Mouse (Mus musculus) hindbrain, embryonic 13.5 days (tissue): Measurements from ENCODE around the gene Ror1. TPM values are rescaled to one million over a fixed set of nuclear protein-coding genes. Genes with fewer than 3 reads are reported as not detected.

Experiments
- ATAC-seq: fragments of 200-750 bp; cut with Nextera tagmentation; 2 replicates; pipeline ENCODE4 v1.8.0; 2017; ENCODE audit warnings: moderate TSS enrichment; ENCODE audit not compliant: low FRiP score
- H3K27ac ChIP-seq: fragments of 300-500 bp; sonication (generic); 2 replicates; pipeline ENCODE4 v1.5.1; 2015; ENCODE audit warnings: inconsistent platforms, mild to moderate bottlenecking, moderate library complexity
- H3K27me3 ChIP-seq: fragments of 300-500 bp; sonication (generic); 2 replicates; pipeline ENCODE4 v1.6.1; 2015; ENCODE audit warnings: mild to moderate bottlenecking, inconsistent platforms
- H3K36me3 ChIP-seq: fragments of 300-500 bp; sonication (generic); 2 replicates; pipeline ENCODE4 v1.6.1; 2015; ENCODE audit warnings: mild to moderate bottlenecking, inconsistent platforms
- H3K4me1 ChIP-seq: fragments of 300-500 bp; sonication (generic); replicated peaks from 2 replicates; pipeline ENCODE4 v1.6.1; 2015; ENCODE audit warnings: inconsistent platforms
- H3K4me2 ChIP-seq: fragments of 300-500 bp; sonication (generic); 2 replicates; pipeline ENCODE4 v1.6.1; 2015; ENCODE audit warnings: inconsistent platforms, mild to moderate bottlenecking, moderate library complexity
- H3K4me3 ChIP-seq: fragments of 300-500 bp; sonication (generic); 2 replicates; pipeline ENCODE4 v1.5.1; 2015; ENCODE audit warnings: mild to moderate bottlenecking, inconsistent platforms
- H3K9ac ChIP-seq: fragments of 300-500 bp; sonication (generic); 2 replicates; pipeline ENCODE4 v1.6.1; 2015; ENCODE audit warnings: mild to moderate bottlenecking, inconsistent platforms
- H3K9me3 ChIP-seq: fragments of 300-500 bp; sonication (generic); 2 replicates; pipeline ENCODE4 v1.6.1; 2016; ENCODE audit warnings: inconsistent platforms
- WGBS: fragments of 180-500 bp; shearing (Covaris S2); methylation state at CpG from one replicate; pipeline ENCODE4 v1.1.7; 2015; 5-methylcytosine and 5-hydroxymethylcytosine counted together
- polyA plus RNA-seq: library from polyadenylated mRNA; unstranded; fragments of >200 nt; fragmentation: Nextera tagmentation; extraction: Ambion mirVana; gene quantifications from 2 replicates; pipeline ENCODE4 v1.2.1, GENCODE M21; 2015

Ror1 gene
- polyA plus RNA-seq, 1 experiment from 2014 or later: 1.9 TPM

DNA sequence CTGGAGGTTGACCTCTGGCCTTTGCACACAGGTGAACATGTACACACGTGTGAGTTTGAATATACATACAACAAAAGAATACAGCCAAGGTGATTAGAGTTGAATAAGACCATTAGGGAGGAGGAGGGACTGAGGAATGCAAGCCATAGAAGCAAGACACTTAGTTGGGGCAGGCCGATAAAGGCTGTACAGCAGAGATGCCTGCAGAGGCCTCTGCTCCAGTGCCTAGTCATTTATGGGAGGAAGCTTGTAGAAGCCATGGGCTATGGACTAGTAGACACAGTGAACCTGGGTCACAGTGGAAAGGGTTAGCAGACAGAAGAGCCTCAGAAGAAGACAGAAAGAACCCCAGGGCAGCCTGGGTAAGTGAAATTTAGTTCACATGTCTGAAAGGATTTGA is 155.7 kb downstream of the Ror1 start:
- no peak for ATAC-seq
- H3K9ac ChIP-seq: no peak overlapping the region
- 64% methylated on average over 2 of the region's 2 CpGs for WGBS

DNA sequence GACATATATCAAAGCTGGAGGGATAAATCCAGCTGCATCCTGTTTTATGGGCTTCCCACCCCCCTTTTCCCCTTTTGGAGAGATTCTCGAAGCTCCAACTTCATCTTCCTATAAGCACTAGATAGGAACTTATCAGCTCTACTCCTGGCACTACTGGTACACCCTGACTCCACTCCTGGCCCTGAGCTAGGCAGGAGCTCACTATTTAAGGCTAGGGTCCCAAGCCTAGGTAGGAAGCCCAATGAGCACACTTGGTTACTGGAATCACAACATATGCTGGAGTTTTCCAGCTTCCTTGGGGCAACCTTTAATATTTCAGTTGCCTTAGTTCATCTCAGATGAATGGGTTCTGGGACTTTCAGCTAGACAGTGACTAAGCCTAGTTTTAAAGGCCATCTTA is 156.5 kb downstream of the Ror1 start:
- Histone ChIP-seq H3K4me1 (no peaks in the 10 kb centered on the region), H3K9me3 (no peaks in the 10 kb centered on the region), H3K4me2 (no peak overlapping the region), H3K9ac (no peak overlapping the region), H3K4me3 (no peak overlapping the region), H3K27ac (no peak overlapping the region), H3K36me3 (no peaks in the 10 kb centered on the region), H3K27me3 (no peaks in the 10 kb centered on the region)
- 68% methylated on average over 1 of the region's 1 CpGs for WGBS
- no peak for ATAC-seq

More for the DNA sequence above, 155.7 kb downstream of the Ror1 start:
- H3K9me3 ChIP-seq: no peaks in the 10 kb centered on the region
- H3K4me1 ChIP-seq: no peaks in the 10 kb centered on the region
- no peak overlapping the region for H3K4me3 ChIP-seq
- H3K27ac ChIP-seq: no peak overlapping the region
- no peaks in the 10 kb centered on the region for H3K36me3 ChIP-seq
- H3K4me2 ChIP-seq: no peak overlapping the region
- no peaks in the 10 kb centered on the region for H3K27me3 ChIP-seq

GRCm38 (mm10) chr4:100252646-100253045 is 157.1 kb downstream of the Ror1 start:
- no peaks in the 10 kb centered on the region for H3K27me3 ChIP-seq
- ATAC-seq: no peak
- H3K4me1 ChIP-seq: no peaks in the 10 kb centered on the region
- H3K9me3 ChIP-seq: no peaks in the 10 kb centered on the region
- H3K4me3 ChIP-seq: no peak overlapping the region
- no peak overlapping the region for H3K9ac ChIP-seq
- WGBS: 82% methylated on average over 10 of the region's 10 CpGs
- H3K4me2 ChIP-seq: no peak overlapping the region
- H3K36me3 ChIP-seq: no peaks in the 10 kb centered on the region
- no peak overlapping the region for H3K27ac ChIP-seq

DNA sequence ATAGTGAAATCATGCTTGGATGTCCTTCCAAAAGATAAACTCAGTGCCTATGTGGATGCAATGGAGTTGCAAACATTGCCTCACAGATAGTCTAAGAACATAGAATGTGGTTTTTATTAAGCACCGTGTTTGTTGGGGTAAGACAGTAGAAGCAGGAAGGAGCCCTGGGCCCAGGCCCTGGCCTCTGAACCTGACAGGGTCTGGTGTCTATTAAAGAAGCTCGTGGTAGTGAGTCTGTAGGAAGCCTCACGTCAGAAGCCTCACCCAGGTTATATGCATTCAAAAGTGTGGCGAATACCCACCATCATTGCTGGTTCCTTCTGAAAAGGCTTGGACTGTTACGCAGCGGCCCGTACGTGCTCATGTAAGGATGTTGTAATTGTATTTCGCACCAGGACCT is 157.8 kb downstream of the Ror1 start:
- Histone ChIP-seq H3K9me3 (no peaks in the 10 kb centered on the region), H3K4me3 (no peak overlapping the region), H3K9ac (no peak overlapping the region), H3K36me3 (no peaks in the 10 kb centered on the region), H3K4me1 (no peaks in the 10 kb centered on the region), H3K27ac (no peak overlapping the region), H3K4me2 (no peak overlapping the region), H3K27me3 (no peaks in the 10 kb centered on the region)
- no peak for ATAC-seq
- WGBS: 77% methylated on average over 9 of the region's 9 CpGs

DNA sequence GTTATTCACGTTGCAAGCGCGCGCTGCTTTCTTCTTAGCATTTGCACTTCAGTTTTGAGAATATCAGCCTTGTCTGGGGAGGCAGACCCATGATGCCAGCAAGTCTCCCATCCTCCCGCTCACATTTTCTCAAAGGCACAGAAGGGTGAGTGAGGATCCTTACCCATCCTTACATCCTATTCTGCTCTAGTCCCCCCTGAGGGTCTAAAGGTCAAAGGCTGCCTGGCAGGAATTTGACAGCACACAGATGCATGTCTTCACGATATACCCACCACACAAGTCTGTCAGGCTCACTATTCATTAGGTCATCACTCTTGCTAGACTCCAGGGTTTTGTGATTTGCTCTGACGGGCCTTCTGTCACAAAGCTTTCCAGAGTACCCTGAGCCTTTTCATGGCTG is 158.2 kb downstream of the Ror1 start:
- H3K4me3 ChIP-seq: no peak overlapping the region
- H3K36me3 ChIP-seq: no peaks in the 10 kb centered on the region
- H3K4me2 ChIP-seq: no peak overlapping the region
- H3K9ac ChIP-seq: no peak overlapping the region
- H3K4me1 ChIP-seq: no peaks in the 10 kb centered on the region
- WGBS: 49% methylated on average over 7 of the region's 7 CpGs
- no peaks in the 10 kb centered on the region for H3K27me3 ChIP-seq
- ATAC-seq: no peak
- no peaks in the 10 kb centered on the region for H3K9me3 ChIP-seq
- H3K27ac ChIP-seq: no peak overlapping the region

DNA sequence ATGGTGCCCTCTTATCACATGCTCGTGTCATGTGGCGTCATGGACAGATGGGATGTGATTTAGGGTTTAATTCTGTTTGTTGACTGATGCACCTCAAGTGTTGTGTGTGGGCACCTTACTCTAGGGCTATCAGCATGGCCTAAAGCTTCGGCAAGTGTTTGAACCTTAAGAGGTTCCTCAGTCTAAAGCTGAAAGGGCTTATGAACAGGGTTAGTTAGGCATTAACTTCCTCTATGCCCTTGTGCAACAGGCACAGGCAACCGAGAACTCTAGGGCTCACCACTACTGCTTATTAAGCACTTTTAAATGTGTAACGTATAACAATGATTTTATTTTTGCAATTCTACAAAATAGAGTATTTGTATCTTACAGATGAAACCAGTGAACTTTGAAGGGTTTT is 162.9 kb downstream of the Ror1 start:
- Histone ChIP-seq H3K4me3 (no peak overlapping the region), H3K4me1 (no peaks in the 10 kb centered on the region), H3K36me3 (no peaks in the 10 kb centered on the region), H3K9ac (no peak overlapping the region), H3K27ac (no peak overlapping the region), H3K4me2 (no peak overlapping the region), H3K27me3 (no peaks in the 10 kb centered on the region), H3K9me3 (no peaks in the 10 kb centered on the region)
- 84% methylated on average over 5 of the region's 5 CpGs for WGBS
- ATAC-seq: no peak

DNA sequence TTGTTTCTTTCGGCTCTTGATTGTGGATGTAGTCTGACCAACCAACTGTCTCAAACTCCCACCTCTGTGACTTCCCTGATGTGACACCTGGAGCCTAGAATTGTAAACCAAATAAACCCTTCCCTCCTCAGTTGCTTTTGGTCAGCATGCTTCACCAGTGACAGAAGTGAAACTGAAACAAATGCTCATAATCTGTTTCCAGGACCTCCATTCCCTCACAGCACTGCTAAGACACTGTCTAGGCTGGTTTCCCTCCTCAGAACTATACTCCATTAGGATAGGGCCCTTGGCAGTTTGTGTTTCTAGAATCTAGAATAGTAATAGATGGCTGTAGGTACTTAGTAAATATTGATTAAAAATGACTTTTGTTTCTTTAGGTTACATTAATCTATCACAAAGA is 168.3 kb downstream of the Ror1 start:
- Histone ChIP-seq H3K27me3 (no peaks in the 10 kb centered on the region), H3K4me1 (no peaks in the 10 kb centered on the region), H3K9ac (no peak overlapping the region), H3K27ac (no peak overlapping the region), H3K36me3 (no peaks in the 10 kb centered on the region), H3K4me2 (no peak overlapping the region), H3K9me3 (no peaks in the 10 kb centered on the region), H3K4me3 (no peak overlapping the region)
- no peak for ATAC-seq
- 97% methylated on average over 1 of the region's 1 CpGs for whole genome bisulfite sequencing

- 88% methylated on average over 10 of the region's 10 CpGs for WGBS
- ATAC-seq: no peak
- Histone ChIP-seq H3K27ac (no peak overlapping the region), H3K27me3 (no peaks in the 10 kb centered on the region), H3K36me3 (no peaks in the 10 kb centered on the region), H3K9me3 (no peaks in the 10 kb centered on the region), H3K4me2 (no peak overlapping the region), H3K4me1 (no peaks in the 10 kb centered on the region), H3K4me3 (no peak overlapping the region), H3K9ac (no peak overlapping the region)
These were observed 175.6 kb downstream of the Ror1 start for GRCm38 (mm10) chr4:100271059-100271735.

DNA sequence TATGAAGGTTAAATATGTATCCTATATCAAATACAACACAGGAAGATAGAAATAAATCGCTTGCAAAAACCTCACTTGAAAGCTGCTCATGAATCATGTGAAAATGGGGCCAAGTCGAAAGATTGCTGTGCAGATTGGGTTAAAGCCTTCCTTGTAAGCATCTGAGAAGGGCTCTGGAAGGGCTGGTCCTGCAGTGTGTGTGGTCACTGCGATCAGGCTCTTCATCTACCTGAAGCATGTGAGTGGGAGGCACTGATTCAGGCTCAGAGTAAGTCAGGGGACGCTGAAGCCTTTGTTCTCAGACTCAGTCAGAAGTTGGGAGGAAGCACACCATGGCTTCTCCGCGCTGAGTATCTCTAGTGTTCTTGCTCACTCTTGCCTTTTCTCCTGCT is 176.1 kb downstream of the Ror1 start:
- H3K27ac ChIP-seq: no peak overlapping the region
- no peak overlapping the region for H3K9ac ChIP-seq
- no peak overlapping the region for H3K4me3 ChIP-seq
- H3K36me3 ChIP-seq: no peaks in the 10 kb centered on the region
- no peak overlapping the region for H3K4me2 ChIP-seq
- no peaks in the 10 kb centered on the region for H3K9me3 ChIP-seq
- no peak for ATAC-seq
- 76% methylated on average over 6 of the region's 6 CpGs for WGBS
- H3K4me1 ChIP-seq: no peaks in the 10 kb centered on the region
- H3K27me3 ChIP-seq: no peaks in the 10 kb centered on the region

DNA sequence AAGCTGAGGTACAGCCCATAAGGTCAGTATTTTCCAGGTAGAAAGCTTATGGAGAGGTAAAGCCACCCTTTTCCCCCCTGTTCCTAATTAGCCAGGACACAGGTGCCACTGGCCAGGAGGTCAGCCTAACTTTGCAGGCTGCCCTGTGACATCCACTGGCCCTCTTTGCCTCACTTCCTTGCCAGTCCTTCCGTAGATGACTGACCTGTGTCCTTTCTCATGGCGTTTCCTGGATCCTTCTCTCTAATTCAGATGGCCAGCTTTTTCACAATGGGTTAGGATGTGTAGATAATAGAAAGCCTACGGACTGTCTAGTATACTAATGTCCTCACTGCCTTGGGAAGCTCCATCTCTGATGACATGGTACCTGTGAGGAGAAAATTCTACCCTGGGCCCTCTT is 177.8 kb downstream of the Ror1 start:
- no peaks in the 10 kb centered on the region for H3K4me1 ChIP-seq
- no peaks in the 10 kb centered on the region for H3K27me3 ChIP-seq
- H3K27ac ChIP-seq: no peak overlapping the region
- no peak overlapping the region for H3K4me3 ChIP-seq
- 93% methylated on average over 3 of the region's 3 CpGs for WGBS
- H3K36me3 ChIP-seq: no peaks in the 10 kb centered on the region
- H3K9me3 ChIP-seq: no peaks in the 10 kb centered on the region
- no peak overlapping the region for H3K9ac ChIP-seq
- no peak for ATAC-seq
- no peak overlapping the region for H3K4me2 ChIP-seq

- no peaks in the 10 kb centered on the region for H3K27me3 ChIP-seq
- no peaks in the 10 kb centered on the region for H3K4me1 ChIP-seq
- H3K36me3 ChIP-seq: no peaks in the 10 kb centered on the region
- ATAC-seq: no peak
- no peak overlapping the region for H3K4me3 ChIP-seq
- no peak overlapping the region for H3K9ac ChIP-seq
- WGBS: 97% methylated on average over 4 of the region's 4 CpGs
- no peak overlapping the region for H3K4me2 ChIP-seq
- H3K9me3 ChIP-seq: no peaks in the 10 kb centered on the region
- H3K27ac ChIP-seq: no peak overlapping the region
These were observed 178.4 kb downstream of the Ror1 start for GRCm38 (mm10) chr4:100273807-100274480.

DNA sequence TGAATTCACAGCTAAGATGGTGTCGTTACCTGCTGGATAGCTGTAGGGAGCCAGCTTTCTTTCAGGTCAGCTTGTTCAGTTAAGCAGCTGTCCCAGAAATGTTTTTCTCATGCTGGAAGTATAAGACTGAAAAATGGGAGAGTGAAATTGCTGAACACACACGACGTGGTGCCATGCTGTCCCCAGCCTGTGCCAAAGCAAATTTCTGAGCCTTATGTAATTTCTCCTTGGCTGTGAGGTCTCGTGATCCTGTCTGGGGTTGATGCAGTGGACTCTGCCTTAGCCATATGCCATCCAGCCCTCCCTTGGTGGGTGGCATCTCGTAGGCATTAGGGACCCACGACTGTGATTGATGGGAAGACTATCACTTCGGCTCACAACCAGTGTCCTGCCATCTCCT is 180.9 kb downstream of the Ror1 start:
- WGBS: 78% methylated on average over 7 of the region's 7 CpGs
- Histone ChIP-seq H3K27ac (no peak overlapping the region), H3K27me3 (no peaks in the 10 kb centered on the region), H3K36me3 (no peaks in the 10 kb centered on the region), H3K9me3 (no peaks in the 10 kb centered on the region), H3K9ac (no peak overlapping the region), H3K4me3 (no peak overlapping the region), H3K4me1 (no peaks in the 10 kb centered on the region), H3K4me2 (no peak overlapping the region)
- no peak for ATAC-seq

- Histone ChIP-seq H3K27me3 (no peaks in the 10 kb centered on the region), H3K4me3 (no peak overlapping the region), H3K9me3 (no peaks in the 10 kb centered on the region), H3K4me2 (no peak overlapping the region), H3K36me3 (no peaks in the 10 kb centered on the region), H3K9ac (no peak overlapping the region), H3K4me1 (no peaks in the 10 kb centered on the region), H3K27ac (no peak overlapping the region)
- 90% methylated on average over 1 of the region's 1 CpGs for WGBS
- ATAC-seq: no peak
These were observed 181.4 kb downstream of the Ror1 start for GRCm38 (mm10) chr4:100276970-100277369.
